Mouse (Mus musculus): ENCODE results near the gene 4931406C07Rik.

- TF ChIP-seq CTCF (IDR thresholded peaks at IDR 0.05; ENCODE audit: low read depth, low read length) = no peak
- TF ChIP-seq POLR2A (IDR thresholded peaks at IDR 0.05; ENCODE audit: borderline replicate concordance, low read depth, low read length) = no peak
These were observed 27.9 kb downstream of the 4931406C07Rik start for GRCm38 (mm10) chr9:15278343-15278742.
